Mouse (Mus musculus) large intestine, adult 2 months (tissue): Measurements from ENCODE around the gene P2ry4. TPM values are rescaled to one million over a fixed set of nuclear protein-coding genes. Genes with fewer than 3 reads are reported as not detected.

Source experiments
- DNase-seq: peaks from one replicate; pipeline ENCODE4 v3.0.0-alpha.2; 2012; ENCODE audit warnings: low read depth, low spot score
- WGBS: fragments of 180-500 bp; shearing (Covaris S2); methylation state at CpG from one replicate; pipeline ENCODE4 v1.1.7; 2018; 5-methylcytosine and 5-hydroxymethylcytosine counted together
- polyA plus RNA-seq: library from polyadenylated mRNA; depleted of rRNA; stranded (reverse); fragments of >200 nt; gene quantifications from 2 replicates; pipeline ENCODE4 v1.2.3, GENCODE M21; 2012; rRNA removed

Gene P2ry4
- 4.1 and 10.4 TPM in 2 replicates for polyA plus RNA-seq

GRCm38 (mm10) chrX:100594791-100595190 lies at the start of gene P2ry4:
Gene P2ry4, minus strand, starts transcription at chrX:100594869.
- DNase-seq, result no peak
- WGBS, result 32% methylated on average over 4 of the region's 4 CpGs

DNA sequence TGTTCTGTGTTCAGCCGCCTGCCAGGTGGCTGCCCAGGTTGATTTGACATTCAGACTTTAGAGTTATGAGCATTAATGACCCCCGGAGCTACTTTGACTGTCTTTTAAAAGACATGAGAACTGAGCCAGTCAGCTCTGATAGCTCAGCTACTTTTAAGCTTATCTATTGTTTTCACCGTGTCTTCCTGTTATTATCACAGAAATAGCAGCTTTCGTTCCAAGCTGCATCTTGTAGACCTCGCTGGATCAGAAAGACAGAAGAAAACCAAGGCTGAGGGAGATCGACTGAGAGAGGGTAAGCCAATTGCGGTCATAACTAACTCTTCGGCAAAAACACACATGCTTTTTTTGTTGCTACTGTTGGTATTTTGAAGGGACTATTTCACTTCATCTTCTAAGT lies 43.8 kb upstream of the P2ry4 start:
- 92% methylated on average over 8 of the region's 8 CpGs for WGBS
- no peak for DNase-seq

DNA sequence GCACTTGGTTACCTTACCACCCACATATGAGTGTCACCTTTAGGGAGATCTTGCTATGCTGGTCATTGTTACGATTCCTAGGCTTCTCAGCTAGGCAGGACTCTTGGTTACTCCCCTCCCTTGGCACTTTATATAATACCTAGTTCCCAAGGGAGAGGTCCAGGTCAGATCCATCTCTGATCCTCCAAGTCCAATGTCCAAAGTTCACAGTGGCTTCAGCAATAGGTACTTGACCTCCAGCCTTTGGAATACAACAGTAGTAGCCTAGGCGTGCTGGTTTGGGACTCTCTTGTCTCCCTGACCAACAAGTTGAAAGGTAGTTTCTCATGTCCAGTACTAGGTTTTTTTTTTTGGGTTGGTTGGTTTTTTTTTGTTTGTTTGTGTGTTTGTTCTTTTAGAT lies 34.4 kb upstream of the P2ry4 start:
- no peak for DNase-seq
- WGBS, result 83% methylated on average over 2 of the region's 2 CpGs

GRCm38 (mm10) chrX:100625802-100626793 lies 31.4 kb upstream of the P2ry4 start, which contains the start of gene Pdzd11:
Gene Pdzd11, minus strand, starts transcription at chrX:100626568.
- DNase-seq, result peak; percentile 80
- WGBS, result 18% methylated on average over 62 of the region's 62 CpGs

GRCm38 (mm10) chrX:100625546-100625801 lies 30.8 kb upstream of the P2ry4 start, which contains the start of gene Kif4:
Gene Kif4, plus strand, starts transcription at chrX:100625737.
- WGBS, result 19% methylated on average over 3 of the region's 3 CpGs

DNA sequence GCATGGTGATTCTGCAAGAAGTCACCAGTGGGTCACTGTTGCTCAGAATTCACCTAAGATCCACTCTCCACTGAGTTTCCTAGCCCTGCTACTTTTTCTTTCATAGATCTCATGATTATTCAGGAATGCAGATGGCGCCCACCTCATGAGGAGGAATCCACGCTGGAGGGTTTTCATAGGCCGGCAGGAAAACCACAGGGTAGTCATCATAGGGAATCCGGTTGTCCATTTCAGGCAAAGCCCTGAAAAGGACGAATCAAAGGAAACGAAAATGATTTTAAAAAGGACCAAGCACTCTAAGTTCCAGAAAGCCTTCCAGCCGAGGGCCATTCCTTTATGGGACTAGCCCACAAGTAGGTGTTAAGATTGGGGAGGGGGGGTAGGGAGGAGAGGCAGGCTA lies 30.5 kb upstream of the P2ry4 start:
- WGBS, result 29% methylated on average over 7 of the region's 7 CpGs
- DNase-seq, result no peak

More at GRCm38 (mm10) chrX:100625546-100625801, 30.8 kb upstream of the P2ry4 start, which contains the start of gene Kif4:
- DNase-seq, result no peak

- DNase-seq, result no peak
- 85% methylated on average over 4 of the region's 4 CpGs for WGBS
Observed at GRCm38 (mm10) chrX:100624242-100624641, 29.6 kb upstream of the P2ry4 start.

DNA sequence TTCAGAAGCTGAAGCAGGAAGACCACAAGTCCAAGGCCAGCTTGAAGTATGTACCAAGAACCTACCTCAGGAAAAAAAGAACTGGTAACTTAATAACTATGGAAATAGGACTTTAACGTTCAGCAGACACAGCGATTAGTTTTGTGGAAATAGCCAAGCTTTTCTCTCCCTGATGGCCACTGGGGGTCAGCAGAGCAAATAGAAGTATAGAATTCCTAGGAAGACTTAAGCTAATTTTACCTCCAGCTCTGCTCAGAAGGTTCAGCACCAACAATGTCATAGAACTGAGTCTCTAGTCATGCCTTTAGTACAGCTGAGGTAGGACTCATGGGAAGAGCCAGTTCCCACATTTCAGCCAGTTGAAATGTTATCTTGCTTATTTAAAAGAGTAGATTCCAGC lies 26.7 kb upstream of the P2ry4 start:
- no peak for DNase-seq
- WGBS, result 48% methylated on average over 2 of the region's 2 CpGs

DNA sequence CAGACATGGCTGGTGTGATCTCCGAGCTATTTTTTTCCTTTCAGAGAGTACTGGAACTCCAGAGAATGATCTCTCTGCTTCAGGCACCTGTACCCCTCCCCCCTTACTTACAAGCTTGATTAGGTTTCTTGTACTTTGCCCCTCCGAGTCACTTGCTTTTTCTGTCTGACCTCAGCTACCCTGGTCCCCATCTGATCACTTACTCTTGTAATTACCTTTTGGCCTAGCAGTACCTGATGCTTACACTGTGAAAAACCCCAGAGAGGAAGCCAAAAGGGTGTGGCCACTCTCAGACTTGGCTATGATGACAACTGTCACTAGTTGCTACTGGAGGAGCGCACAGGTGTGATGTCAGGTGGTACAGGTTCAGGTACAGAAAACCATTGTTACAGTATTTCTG lies 23.8 kb upstream of the P2ry4 start:
- DNase-seq, result no peak
- 45% methylated on average over 3 of the region's 3 CpGs for WGBS

GRCm38 (mm10) chrX:100605314-100605713 lies 10.6 kb upstream of the P2ry4 start, which contains the start of gene Arr3:
Gene Arr3, plus strand, starts transcription at chrX:100605497.
- WGBS, result 84% methylated on average over 1 of the region's 1 CpGs
- no peak for DNase-seq

DNA sequence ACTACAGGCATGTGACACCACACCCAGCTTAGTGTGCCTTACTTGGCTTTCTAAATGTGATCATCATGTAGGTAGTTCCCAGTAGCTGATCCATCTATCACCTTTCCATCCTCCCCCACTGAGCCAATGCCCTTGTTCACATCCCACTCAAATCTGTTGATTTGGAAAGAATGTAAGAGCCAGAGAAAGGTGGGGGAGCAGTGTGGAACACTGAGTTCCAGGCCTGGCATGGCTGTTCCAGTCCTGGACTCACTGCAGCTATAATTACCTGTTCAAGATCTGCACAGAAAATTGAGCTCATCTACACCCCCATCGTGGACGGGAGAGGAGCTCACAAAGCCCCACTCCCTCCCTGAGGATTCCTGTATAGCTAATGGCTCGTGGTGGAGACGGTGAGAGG lies 5.1 kb upstream of the P2ry4 start:
- DNase-seq, result no peak
- 67% methylated on average over 4 of the region's 4 CpGs for WGBS

DNA sequence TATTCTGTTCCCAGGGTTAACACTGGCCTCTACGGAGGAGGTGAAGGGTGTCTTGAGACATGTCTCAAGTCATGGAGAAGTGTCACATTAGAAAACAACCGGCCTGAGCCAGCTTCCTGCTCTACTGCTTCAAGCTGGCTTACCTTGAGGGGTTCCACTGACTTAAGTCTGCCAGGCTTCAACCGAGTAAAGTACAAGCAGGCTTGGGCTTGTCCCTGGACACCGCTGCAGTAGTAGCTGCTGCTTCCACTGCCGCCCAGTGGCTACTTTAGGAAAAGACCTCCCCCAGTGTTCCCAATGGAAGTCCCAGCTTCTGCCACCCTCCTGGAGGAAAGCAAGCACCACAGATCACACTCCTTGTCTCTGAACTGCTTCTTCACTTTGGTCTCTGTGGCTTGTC lies 2.8 kb upstream of the P2ry4 start:
- WGBS, result 23% methylated on average over 5 of the region's 5 CpGs
- no peak for DNase-seq

DNA sequence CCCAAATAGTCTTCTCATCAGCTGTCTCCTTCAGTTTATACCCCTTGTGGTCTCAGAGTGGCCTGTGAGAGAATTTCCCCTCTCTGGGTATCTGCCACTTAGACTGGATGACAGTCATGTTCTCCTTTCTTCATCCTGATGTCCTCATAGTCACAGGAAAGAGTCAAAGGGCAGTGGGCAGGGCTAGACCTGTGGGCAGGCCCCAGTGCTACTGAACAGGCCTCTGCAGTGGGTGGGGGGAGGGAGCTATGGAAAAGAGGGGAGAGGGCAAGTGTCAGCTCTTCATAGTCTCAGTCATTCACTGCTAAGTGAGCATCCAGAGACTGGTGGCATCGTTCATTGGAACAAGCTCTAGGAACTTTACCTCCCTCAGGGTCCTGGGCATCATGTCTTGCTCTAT lies 22.7 kb downstream of the P2ry4 start, which contains the start of gene Awat1:
Awat1 (plus strand) TSS at position 301 of the 400 bp plus-strand sequence.
- 81% methylated on average over 1 of the region's 1 CpGs for WGBS
- DNase-seq, result no peak

GRCm38 (mm10) chrX:100565696-100566095 lies 29.0 kb downstream of the P2ry4 start:
- WGBS, result 80% methylated on average over 3 of the region's 3 CpGs
- DNase-seq, result no peak

DNA sequence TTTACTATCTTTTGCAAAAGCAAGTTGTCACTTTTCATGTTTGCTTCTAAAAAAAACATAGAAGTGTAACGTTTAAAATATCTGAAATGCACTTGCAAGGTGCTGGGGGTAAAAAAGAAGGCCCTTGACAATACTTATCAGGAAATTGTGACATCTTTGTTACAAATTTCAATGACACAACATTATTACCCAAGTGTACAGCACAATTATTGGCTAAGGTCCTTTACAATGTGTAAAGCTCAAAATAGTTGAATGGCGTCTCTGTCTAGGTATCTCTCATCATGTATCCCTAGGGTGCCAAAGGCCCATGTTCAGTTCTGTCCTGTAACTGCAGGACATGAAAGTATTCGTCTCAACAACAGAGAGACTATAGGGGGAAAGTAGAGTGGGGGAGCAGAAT lies 38.6 kb downstream of the P2ry4 start:
- WGBS, result 77% methylated on average over 3 of the region's 3 CpGs
- no peak for DNase-seq

Other genes with a start within 250 kb of the P2ry4 start
- not detected in 2 replicates for gene Otud6a, start 165.9 kb downstream of the P2ry4 start, polyA plus RNA-seq
- 0.59 and 0.72 TPM in 2 replicates for gene Awat2, start 152.2 kb downstream of the P2ry4 start, polyA plus RNA-seq
- gene Igbp1, start 100.6 kb downstream of the P2ry4 start, polyA plus RNA-seq, result 27.2 and 32.9 TPM in 2 replicates
- not detected in 2 replicates for gene Dgat2l6, start 70.0 kb downstream of the P2ry4 start, polyA plus RNA-seq
- not detected in 2 replicates for gene Awat1, start 22.6 kb downstream of the P2ry4 start, polyA plus RNA-seq
- not detected in 2 replicates for gene Arr3, start 10.6 kb upstream of the P2ry4 start, polyA plus RNA-seq
- gene Kif4, start 30.9 kb upstream of the P2ry4 start, polyA plus RNA-seq, result 3.1 and 3.9 TPM in 2 replicates
- gene Pdzd11, start 31.7 kb upstream of the P2ry4 start, polyA plus RNA-seq, result 24.8 and 30.5 TPM in 2 replicates
- 9.7 and 42.6 TPM in 2 replicates for gene Gdpd2, start 135.0 kb upstream of the P2ry4 start, polyA plus RNA-seq
- gene Dlg3, start 172.9 kb upstream of the P2ry4 start, polyA plus RNA-seq, result 24.1 and 52.2 TPM in 2 replicates